Mouse (Mus musculus) spleen, adult 2 months (tissue): Measurements from ENCODE around the gene Ick. TPM values are rescaled to one million over a fixed set of nuclear protein-coding genes. Genes with fewer than 3 reads are reported as not detected.
A peak's percentile ranks its signal among the peaks of the same experiment; 100 is the strongest.

Experiments used
- DNase-seq, 2 experiments: peaks; one replicate each; pipeline versions ENCODE4 v3.0.0 to v3.0.0-alpha.2; 2012 to 2021; ENCODE audit warnings: low spot score in 2 of 2, low read depth in 1 of 2
- H3K27ac ChIP-seq: fragments of 200-500 bp; 2 replicates; pipeline ENCODE4 v1.5.1; 2012; ENCODE audit warnings: low read length, inconsistent platforms; ENCODE audit not compliant: insufficient read depth
- H3K27me3 ChIP-seq: fragments of 200-500 bp; 2 replicates; pipeline ENCODE4 v1.6.1; 2012; ENCODE audit warnings: mild to moderate bottlenecking, moderate library complexity, low read length, inconsistent platforms; ENCODE audit not compliant: control insufficient read depth, insufficient read depth
- H3K36me3 ChIP-seq: fragments of 200-500 bp; 2 replicates; pipeline ENCODE4 v1.6.1; 2012; ENCODE audit warnings: mild to moderate bottlenecking, low read length, inconsistent platforms; ENCODE audit not compliant: control insufficient read depth, insufficient read depth
- H3K4me1 ChIP-seq: fragments of 200-500 bp; 2 replicates; pipeline ENCODE4 v1.6.1; 2011; ENCODE audit warnings: inconsistent platforms; ENCODE audit not compliant: control insufficient read depth, insufficient read depth, insufficient read length
- H3K4me3 ChIP-seq: fragments of 200-500 bp; 2 replicates; pipeline ENCODE4 v1.5.1; 2011; ENCODE audit warnings: mild to moderate bottlenecking, inconsistent platforms; ENCODE audit not compliant: insufficient read depth, insufficient read length; ENCODE audit errors: extremely low read depth
- CTCF ChIP-seq: fragments of 200-500 bp; IDR thresholded peaks from 2 replicates; pipeline ENCODE4 v1.5.1; 2011; ENCODE audit warnings: mild to moderate bottlenecking, inconsistent platforms; ENCODE audit not compliant: insufficient read depth, insufficient read length, insufficient replicate concordance; ENCODE audit errors: extremely low read depth
- POLR2A ChIP-seq: fragments of 200-500 bp; IDR thresholded peaks from 2 replicates; pipeline ENCODE4 v1.6.1; 2011; ENCODE audit warnings: low read depth, low read length, inconsistent platforms
- WGBS: fragments of 180-500 bp; shearing (Covaris S2); methylation state at CpG from one replicate; pipeline ENCODE4 v1.1.7; 2018; 5-methylcytosine and 5-hydroxymethylcytosine counted together
- polyA plus RNA-seq: library from polyadenylated mRNA; depleted of rRNA; stranded (reverse); fragments of >200 nt; gene quantifications from 2 replicates; pipeline ENCODE4 v1.2.3, GENCODE M21; 2012

The Ick gene
- polyA plus RNA-seq, 1 experiment: 3.0 TPM

DNA sequence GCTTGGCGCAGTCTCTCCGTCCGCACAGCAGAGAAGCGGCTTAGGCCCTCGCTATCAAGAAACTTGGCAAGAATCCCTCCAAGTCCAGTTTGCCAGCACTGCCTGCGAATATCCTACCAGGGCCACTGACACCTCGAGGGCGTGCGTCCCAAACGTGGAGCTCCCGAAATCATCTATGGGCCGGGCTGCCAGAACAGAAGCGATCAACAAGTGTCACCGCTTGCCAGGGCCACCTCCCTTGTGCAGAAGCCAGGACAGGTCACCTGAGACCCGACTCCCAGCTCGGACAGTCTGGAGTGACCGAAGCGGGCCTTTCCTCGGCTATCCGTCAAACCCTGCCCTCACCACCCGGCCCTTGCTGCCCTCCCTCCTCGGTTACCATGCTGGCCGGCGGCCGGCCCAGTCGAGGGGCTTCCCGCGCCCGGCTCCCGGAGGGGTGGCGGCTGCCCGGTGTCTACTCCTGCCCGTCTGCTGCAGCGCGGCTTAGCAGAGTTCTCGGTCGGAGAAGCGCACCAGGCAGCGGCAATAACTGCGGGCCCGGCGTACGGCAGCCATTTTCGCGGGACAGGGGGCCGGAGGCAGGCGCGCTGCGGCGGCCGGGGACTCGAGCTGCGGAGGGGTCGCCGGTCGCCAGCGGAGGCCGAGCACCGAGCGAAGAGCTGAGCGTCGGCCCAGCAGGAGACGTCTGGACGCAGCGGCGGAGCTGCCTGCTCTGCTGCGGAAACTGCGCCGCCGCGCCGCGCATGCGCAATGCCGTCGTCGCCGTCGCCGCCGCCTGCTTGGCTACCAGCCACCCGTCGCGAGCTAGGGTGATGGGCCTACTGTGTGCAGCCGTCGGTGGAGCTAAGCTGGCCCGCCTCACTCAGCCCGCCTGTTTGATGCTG lies 838 bp upstream of the Ick start:
- peak overlapping the region; percentile 96 for H3K27ac ChIP-seq
- peak; percentile 73 to 77 for DNase-seq

DNA sequence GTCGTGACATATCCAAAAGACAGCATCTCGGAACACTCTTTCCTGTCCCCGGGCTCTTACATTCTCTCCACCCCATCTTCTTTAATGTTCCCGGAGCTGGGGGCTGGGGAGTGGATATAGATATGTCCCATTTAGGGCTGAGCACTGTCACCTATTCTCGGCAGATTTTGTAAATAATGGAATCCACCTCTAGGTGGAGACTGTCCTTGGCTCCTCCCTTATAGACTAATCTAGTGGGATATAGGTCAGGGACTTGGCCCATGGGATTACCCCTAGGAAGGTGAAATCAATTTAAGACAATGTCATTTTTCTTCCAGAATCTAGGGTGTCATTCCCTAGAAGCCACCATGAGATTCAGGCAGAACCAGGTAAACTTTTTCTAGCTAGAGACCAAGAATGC lies 664 bp downstream of the Ick start:
- 44% methylated on average over 5 of the region's 5 CpGs for WGBS
- Histone ChIP-seq H3K4me3 (no peak overlapping the region), H3K27me3 (no peaks in the 10 kb centered on the region), H3K4me1 (no peaks in the 10 kb centered on the region; the same call in 1 of the 2 replicates), H3K36me3 (no peaks in the 10 kb centered on the region), H3K27ac (no peak overlapping the region)
- TF ChIP-seq CTCF (no peak), POLR2A (no peak)
- DNase-seq: no peak

More for the DNA sequence above, 838 bp upstream of the Ick start:
- H3K27me3 ChIP-seq: no peaks in the 10 kb centered on the region
- H3K36me3 ChIP-seq: peaks cover 1% of the 10 kb centered on the region; the same call in 1 of the 2 replicates
- peak overlapping the region; percentile 81 for H3K4me3 ChIP-seq
- WGBS: under 1% methylated on average over 86 of the region's 88 CpGs
- H3K4me1 ChIP-seq: no peaks in the 10 kb centered on the region; the same call in 1 of the 2 replicates
- TF ChIP-seq CTCF (no peak), POLR2A (peak; percentile 91)

DNA sequence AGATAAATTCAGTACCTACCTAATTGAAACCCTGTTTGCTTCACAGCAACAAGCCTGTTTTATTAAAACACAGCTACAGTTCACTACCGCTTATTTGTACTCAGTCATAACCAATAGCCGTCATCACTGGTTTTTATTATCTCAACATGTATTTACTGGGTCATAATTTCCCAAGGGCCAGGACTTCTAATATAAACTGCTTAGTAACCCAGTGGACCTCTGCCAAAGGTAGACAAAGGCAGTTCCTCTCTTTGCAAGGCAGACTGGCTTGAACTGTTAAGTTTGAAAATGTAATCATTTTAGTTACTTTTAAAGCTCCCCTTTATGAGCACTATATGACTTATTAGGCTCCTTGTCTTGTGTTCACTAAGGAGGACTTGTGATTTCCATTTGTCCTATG lies 2.5 kb downstream of the Ick start:
- Histone ChIP-seq H3K27me3 (no peaks in the 10 kb centered on the region), H3K4me3 (no peak overlapping the region), H3K4me1 (no peaks in the 10 kb centered on the region; the same call in 1 of the 2 replicates), H3K36me3 (no peaks in the 10 kb centered on the region), H3K27ac (no peak overlapping the region)
- 92% methylated on average over 2 of the region's 2 CpGs for WGBS
- no peak for TF ChIP-seq POLR2A
- TF ChIP-seq CTCF: no peak
- DNase-seq: no peak

DNA sequence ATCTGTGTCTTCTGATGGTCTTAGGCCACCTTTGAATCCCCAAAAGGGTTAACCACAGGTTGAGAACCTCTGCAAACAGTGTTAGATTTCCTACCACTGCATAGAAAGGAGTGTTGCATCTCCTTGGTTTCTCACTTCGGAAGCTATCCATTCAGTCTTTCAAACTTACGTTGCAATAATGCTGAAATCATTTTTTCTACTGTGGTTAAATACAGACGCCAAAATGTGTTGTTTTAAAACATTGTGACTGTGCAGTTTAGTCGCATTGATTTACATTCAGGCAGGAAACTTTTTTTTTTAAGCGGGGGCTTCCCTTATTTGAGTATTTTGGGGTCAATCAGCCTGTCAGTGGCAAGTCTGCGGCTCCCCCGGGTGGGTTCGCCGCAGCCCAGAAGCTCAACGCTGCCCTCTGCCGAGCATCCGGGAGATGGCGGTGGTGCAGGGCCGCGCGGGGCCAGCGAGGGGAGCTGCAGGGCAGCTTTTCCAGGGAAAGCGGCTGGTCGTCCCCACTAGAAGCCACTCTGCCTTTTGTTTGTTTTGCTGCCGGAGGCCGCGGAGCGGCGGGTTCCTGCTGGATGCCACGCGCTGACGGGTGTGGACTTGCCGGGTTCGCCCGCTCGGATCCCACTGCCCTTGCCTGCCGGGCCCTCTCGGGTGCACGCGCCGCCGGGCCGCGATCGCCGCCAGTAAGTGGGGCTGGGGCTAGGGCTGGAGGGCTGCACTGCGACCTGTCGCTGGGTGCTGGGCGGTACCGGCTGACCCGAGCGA lies 4.0 kb downstream of the Ick start:
- peak overlapping the region; percentile 35; the same call in 1 of the 2 replicates for H3K27ac ChIP-seq
- H3K27me3 ChIP-seq: no peaks in the 10 kb centered on the region
- H3K4me1 ChIP-seq: no peaks in the 10 kb centered on the region
- peak overlapping the region; percentile 79 for H3K4me3 ChIP-seq
- TF ChIP-seq POLR2A (no peak), CTCF (peak; percentile 95)
- DNase-seq: peak; percentile 63 to 88
- H3K36me3 ChIP-seq: no peaks in the 10 kb centered on the region
- 1% methylated on average over 47 of the region's 47 CpGs for WGBS

DNA sequence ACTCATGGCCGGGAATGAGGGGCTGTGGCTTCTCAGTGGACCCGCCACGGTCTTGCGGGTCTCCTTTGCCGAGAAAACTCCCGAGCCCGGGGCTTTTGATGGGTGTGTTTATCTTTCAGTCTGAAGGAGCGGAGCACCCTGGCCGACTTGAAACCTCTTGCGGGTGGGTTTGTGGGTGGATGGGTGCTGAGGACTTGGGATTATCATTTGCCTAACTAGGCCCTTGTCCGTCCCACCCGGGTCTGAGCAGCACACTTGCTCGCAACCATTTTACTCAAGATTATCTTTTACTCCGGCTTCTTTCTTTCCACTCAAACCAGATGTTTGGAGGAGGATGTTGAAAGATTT lies 4.5 kb downstream of the Ick start:
- Histone ChIP-seq H3K27me3 (no peaks in the 10 kb centered on the region), H3K27ac (peak overlapping the region; percentile 35; the same call in 1 of the 2 replicates), H3K36me3 (no peaks in the 10 kb centered on the region), H3K4me1 (no peaks in the 10 kb centered on the region), H3K4me3 (peak overlapping the region; percentile 79)
- no peak for TF ChIP-seq CTCF
- no peak for TF ChIP-seq POLR2A
- no peak for DNase-seq
- 3% methylated on average over 14 of the region's 14 CpGs for WGBS

DNA sequence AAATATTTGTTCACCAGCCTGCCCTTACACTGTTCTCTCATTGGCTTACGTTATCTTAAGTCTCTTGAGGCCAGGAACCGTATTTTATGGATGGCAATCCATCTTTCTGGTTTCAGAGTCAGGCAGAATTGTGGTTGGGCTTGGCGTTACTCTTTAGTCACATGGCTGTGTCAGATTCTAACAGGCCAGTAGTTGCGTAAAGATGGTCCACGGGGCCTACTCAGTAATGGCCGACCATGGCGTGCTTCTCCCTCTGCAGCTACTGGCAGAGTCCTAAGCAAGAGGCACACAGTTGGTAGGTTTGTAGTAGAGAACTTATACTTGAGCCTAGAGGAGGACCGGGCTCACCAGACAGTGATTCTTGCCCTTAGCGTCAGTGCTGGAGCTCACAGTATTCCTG lies 6.8 kb downstream of the Ick start:
- H3K27me3 ChIP-seq: no peaks in the 10 kb centered on the region
- WGBS: 89% methylated on average over 9 of the region's 9 CpGs
- no peak overlapping the region for H3K4me3 ChIP-seq
- DNase-seq: no peak
- TF ChIP-seq POLR2A (no peak), CTCF (no peak)
- H3K4me1 ChIP-seq: no peaks in the 10 kb centered on the region
- no peaks in the 10 kb centered on the region for H3K36me3 ChIP-seq
- no peak overlapping the region for H3K27ac ChIP-seq

DNA sequence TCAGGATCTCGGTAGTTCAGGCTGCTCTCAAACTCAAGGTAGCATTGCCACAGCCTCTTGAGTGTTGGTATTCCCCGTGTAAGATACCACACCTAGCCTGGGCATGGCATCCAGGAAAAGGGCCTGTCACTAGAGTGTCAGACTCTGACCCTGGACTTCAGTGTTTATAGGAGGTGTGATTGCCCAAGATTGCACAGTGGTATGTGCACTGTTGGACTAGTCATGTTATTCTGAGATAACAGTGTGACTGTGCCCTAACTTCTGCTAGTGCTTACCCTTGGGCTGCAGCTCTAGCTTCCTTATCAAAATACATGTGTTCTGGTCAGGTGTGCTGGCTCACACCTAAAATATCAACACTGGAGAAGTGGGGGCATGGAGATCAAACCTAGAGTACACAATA lies 8.7 kb downstream of the Ick start:
- H3K27me3 ChIP-seq: no peaks in the 10 kb centered on the region
- no peaks in the 10 kb centered on the region for H3K4me1 ChIP-seq
- no peaks in the 10 kb centered on the region for H3K36me3 ChIP-seq
- no peak overlapping the region for H3K27ac ChIP-seq
- no peak overlapping the region for H3K4me3 ChIP-seq
- no peak for DNase-seq
- no peak for TF ChIP-seq CTCF
- TF ChIP-seq POLR2A: no peak
- WGBS: 88% methylated on average over 2 of the region's 2 CpGs
